Mouse (Mus musculus) layer of hippocampus, postnatal 25 days (tissue): Measurements from ENCODE around the gene Tnfrsf14. TPM values are rescaled to one million over a fixed set of nuclear protein-coding genes. Genes with fewer than 3 reads are reported as not detected.

ENCODE experiments used
- DNase-seq, 2 experiments: peaks; one replicate each; pipeline ENCODE4 v3.0.0; 2022; ENCODE audit warnings: mixed read lengths in 2 of 2, low spot score in 1 of 2; ENCODE audit errors: extremely low spot score in 1 of 2
- total RNA-seq, 2 experiments: library from RNA; stranded (reverse); gene quantifications; 2 replicates each; pipeline ENCODE4 v1.2.3; 2021

Gene Tnfrsf14
- total RNA-seq, 2 experiments from 2014 or later: 0.62 to 1.9 TPM

DNA sequence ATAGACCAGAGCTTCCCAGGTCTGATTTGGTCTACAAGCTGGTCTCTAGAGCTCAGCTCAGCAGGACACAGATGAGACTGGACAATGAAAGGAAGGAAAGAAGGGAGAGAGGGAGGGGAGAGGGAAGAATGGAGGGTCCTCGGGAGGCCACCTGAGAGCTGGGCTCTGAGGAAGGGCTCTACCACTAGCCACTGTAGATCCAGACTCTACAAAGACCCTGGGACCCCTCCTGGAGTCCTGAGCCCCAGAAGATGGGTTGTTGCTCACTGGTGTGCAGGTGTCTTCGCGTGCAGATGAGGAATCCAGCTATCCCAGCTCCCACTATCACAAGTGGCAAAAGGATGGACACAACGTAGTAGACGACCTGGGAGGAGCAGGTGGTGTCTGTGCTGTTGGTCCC, 5.4 kb downstream of the Tnfrsf14 start:
- DNase-seq: no peak

DNA sequence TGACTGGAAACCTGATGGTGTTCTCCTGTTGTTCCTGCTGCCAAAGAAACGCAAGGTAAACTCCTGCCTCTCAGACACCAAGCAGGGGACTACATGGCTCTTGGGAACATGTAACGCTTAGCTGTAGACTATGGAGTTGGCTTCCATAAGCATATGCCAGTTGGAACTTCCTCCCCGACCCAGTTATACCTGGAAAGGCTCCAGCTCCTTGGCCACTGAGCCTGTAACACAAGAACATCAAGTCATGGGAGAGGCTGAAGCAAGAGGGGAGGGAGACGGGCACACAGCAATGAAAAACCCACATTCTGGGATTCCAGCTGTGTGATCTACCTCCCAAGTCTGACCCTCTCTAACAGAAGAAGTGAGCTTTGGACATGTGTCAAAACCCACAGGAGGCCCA, 6.1 kb downstream of the Tnfrsf14 start:
- no peak for DNase-seq

DNA sequence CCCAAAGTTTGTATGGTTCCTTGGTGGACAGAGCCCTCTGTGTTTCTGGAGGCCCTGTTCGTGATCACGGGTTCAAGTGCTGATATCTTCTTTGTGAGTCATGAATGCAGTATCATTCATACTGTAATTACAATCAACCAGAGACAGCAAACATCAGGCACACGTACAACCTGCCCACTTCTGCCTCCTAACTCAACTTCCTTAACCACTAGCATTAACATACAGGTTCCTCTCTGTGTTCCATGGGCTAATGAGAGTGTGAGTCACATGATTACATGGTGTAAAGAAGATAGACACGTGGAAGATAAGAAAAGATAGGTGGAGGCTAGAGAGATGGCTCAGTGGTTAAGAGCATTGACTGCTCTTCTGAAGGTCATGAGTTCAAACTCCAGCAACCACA, 11.7 kb downstream of the Tnfrsf14 start:
- no peak for DNase-seq

DNA sequence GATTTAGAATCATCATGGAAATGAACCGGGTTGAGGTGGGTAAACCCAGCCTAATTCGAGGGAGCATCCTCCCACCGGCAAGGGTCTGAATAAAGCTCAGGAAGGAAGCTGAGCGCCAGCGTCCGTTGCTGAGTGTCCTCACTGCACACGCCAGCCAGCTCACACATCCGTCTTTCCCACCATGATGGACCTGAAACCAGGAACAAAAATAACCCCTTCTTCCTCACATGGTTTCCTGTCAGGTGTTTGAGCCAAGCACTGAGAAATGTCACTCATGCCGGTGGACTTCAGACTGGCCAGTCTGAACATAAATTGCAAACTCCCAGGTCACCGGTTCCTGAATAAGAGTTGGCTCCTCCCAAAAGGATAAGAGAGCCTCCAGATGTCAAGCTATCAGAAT, 13.1 kb downstream of the Tnfrsf14 start:
- no peak for DNase-seq

DNA sequence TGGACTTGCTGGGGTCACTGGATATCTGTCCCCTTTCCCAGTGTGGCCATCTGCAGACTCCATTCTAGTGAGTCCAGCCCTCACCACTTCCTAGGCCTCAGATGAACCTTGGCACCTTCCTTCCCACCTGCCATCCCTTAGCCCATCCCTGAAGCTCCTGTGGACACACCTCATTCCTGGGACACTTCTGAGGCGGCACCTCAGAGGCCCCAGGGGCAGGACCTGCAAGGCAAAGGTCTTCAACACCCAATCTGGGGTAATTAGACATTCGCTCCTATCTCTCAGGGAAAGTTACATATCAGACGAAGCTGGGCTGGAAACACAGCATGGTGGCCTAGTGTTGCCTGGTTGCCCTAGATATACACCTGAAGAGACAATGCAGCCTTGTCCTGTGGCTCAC, 13.7 kb downstream of the Tnfrsf14 start:
- DNase-seq: no peak

DNA sequence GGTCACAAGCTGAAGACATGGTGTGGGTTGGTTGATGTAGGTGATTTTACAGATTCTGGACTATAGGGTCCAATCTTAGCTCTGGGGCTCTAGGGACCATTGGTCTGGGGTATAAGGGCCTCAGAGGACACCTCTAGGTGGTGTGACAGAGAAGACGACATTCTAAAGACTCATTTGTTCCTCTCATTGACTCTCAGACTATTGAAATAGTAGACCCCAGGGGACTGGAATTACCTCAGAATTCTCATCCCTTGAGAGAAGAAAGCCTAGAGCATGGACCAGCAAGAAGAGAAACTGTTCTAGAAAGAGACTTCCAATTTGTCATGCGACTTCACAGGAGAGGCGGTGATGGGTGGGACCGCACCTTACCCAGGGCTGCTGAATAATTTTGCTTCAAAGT, 14.1 kb downstream of the Tnfrsf14 start:
- no peak for DNase-seq

DNA sequence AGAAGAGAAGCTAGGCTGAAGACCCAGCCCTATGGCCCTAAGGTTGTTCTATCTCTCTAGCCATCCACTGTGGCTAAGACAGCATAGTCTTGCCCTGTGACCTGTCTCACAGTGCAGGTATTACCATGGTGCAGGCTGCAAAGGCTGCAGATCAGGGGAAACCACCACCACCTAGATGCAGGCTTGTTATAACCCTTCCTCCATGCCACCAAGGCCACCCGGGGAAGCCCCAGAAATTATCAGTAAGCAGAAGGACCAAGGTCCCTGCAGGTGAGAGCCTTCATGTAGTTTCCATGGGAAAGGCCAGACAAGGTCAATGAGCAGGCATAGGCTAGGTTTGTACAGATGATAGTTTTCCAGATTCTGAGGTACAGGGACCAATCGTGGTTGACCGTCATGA, 14.5 kb downstream of the Tnfrsf14 start:
- no peak for DNase-seq

DNA sequence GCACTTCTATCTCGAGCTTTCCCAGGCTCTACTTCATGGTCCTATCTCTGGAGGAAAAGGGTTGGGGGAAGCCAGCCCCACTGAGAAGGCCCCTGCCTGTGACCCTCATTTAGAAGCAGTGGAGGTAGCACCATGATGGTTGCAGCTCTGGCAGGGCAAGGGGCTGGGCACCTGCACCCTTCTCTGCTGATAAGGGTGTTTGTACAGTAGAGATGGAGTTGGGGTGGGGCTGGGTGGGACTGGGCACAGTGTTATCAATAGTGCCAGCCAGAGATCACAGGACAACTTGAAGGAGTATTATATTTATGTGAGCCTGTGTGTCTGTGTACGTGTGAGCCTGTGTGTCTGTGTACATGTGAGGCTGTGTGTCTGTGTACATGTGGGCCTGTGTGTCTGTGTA, 16.7 kb downstream of the Tnfrsf14 start:
- no peak for DNase-seq

DNA sequence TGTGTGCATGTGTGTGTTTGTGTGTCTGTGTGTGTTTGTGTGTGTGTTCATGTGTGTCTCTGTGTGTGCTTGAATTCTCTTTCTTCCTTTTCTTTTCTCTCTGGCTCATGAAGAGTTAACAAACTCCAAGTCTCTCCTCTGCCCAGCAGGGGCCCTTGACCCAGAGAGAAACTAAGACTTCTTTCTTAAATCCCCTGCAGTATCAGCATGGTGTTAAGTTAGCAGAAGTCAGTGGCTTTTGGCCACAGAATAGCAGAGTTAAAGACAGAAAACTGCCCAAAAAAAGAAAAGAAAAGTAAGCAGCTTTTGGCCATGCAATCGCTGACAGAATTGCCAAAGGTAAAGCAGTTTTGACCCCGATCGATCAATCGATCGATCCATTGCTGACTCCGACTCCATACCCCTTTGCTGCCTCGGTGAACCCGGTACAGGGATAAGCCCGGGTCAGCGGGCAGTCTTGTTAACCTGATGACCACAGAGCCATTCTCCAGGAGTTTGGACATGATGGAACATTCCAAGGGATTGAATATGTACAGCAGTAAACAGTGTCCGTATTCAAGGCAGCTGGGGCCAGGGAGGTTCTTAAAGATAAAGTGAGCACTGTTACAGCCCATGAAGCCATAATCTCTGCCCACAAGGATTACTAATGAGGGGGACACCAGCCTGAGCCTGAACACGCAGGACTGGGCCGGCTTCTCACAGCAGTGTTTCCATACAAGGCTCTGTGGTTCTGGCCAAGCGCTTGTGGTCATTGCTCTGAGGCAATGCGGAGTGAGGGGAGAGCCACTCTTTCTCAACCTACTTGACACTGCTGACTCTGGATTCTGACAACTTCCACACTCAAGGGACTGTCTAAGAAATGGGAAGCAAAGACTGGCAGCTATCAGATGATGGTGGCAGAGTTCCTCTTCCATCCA, 17.5 kb downstream of the Tnfrsf14 start:
- no peak for DNase-seq

DNA sequence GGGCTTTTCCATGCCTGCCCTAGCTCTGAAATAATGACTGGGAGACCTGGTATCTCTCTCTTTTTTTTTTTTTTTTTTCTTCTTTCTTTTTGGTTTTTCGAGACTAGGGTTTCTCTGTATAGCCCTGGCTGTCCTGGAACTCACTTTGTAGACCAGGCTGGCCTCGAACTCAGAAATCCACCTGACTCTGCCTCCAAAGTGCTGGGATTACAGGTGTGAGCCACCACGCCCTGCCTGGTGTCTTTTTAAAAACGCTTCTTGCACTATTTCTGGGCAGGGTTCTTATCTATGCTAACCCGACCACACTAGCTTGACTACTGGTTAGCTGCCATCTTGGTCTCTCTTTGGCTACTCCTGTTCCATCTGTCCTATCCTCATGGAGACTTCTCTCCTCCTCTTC, 19.9 kb downstream of the Tnfrsf14 start:
- no peak for DNase-seq

DNA sequence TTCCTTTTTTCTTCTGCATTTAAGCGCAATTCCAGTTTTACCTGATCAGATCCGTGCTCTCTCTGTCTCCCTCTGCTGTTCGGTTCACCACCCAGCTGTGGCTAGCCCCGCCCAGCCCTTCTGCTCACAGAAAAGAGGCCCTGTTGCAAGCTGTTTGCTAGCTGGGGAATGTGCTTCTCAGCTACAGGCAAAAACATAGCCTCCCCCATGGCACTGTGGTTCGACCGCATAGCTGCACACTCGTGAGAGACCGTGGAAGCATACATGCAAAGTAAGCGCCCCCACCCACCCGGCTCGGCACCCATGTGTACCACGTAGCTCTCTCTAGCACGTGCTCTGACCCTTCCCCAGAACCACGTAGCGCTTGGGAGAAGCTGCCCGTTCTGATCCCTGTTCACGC, 20.5 kb downstream of the Tnfrsf14 start:
- peak; percentile 37 to 70 for DNase-seq

DNA sequence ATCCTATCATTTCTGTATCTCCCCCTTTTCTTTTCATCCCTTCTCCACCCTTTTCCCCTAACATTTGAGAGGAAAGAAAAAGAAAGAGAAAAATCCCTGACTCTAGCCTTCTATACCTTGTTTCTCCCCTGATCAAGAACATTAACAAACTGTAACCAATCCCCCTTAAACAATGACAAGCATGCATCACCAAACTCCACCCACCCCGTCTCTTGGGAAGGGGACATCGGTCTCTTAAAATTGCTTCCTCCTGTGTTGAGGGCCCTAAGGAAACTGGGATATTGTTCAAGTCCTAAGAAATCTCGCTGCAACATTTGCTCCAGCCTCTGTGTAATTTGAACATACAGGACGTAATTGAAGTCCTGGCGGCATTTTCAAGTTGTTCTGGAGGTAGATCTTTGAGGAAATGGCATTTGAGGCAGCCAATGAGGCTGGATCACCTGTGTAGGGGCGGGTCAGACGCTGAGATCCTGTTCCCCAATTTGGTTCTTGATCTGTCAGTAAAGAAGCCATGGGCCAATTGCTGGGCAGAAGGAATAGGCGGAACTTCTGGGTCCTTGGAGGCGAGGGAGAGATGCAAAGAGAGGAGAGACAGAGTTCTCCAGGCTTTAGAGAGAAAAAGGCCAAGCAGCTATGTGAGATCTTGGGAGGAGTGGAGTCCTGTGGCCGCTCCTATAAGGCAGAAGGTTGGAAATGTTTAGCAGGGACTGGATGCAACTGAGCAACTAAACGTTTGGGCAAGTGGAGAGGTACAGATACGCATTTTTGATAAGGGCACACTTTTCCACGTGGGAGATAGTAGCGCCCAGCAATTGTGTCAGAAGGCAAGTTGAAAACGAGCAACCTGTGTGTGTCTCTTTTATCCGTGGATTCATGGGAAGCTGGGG, 23.9 kb downstream of the Tnfrsf14 start:
- DNase-seq: peak in 1 of 2 experiments; percentile 45

DNA sequence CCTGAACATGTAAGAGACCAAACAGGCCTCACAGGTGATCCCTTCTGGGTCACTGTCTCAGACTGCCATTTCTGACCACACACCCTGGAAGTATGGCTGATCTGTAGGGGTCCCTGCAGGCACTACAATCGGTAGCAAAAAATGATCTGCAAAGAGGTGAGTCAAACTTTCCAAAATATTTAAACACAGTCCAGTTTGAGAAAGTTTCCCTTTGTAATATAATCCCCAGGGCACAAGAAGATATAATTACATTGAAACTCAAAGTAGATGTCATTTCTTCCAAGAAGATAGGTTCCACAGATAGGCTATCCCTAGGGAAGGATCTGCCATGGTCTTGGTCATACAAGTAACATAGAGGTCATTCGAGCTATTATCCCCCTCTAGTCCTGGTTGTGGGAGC, 26.0 kb downstream of the Tnfrsf14 start:
- DNase-seq: no peak

DNA sequence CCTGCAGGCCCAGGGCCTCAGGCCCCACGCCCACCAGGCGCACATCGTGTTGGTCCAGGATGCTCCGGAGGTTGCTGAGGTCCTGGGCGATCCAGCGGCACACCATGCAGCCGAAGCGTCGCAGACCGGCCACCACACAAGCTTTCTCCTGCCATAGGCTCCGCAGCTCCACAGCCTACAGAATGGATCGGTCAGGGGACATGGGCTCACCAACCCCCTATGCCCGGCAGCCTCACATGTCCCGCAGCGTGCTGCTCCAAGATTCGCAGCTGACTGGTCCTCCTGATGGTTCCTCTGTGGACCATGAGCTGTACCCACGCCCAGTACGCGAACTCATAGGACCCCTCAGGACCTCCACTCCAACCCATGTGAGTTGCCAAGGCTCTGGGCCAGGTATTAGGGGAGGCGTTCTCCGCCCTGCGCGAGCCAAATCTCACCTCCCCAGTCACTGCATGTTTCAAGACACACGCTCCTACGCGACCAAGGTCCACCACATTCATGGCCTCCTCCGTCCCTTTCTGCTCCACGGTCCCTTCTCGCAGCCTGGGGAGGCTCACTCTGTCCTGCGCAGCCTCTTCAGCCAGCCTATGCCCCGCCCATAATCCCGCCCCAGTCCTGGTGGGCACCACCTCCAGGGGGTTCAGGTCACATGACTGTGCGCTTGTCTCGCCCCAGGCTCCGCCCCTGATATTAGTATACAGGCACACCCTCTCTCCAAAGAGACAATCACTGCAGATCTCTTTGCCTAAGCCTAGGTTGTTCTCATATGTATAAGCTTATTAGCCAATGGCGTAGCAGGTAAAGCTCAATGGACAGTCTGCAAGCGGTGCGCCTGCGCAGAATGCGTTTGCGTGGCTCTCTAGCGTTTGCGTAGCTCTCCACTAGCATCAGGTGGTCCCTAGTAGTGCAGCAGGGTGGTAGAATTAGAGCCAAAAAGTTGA, 29.6 kb downstream of the Tnfrsf14 start, which contains the start of gene Fam213b:
Fam213b (minus strand) TSS at position 630 of the 941 bp plus-strand sequence.
- DNase-seq: peak; percentile 40 to 49

DNA sequence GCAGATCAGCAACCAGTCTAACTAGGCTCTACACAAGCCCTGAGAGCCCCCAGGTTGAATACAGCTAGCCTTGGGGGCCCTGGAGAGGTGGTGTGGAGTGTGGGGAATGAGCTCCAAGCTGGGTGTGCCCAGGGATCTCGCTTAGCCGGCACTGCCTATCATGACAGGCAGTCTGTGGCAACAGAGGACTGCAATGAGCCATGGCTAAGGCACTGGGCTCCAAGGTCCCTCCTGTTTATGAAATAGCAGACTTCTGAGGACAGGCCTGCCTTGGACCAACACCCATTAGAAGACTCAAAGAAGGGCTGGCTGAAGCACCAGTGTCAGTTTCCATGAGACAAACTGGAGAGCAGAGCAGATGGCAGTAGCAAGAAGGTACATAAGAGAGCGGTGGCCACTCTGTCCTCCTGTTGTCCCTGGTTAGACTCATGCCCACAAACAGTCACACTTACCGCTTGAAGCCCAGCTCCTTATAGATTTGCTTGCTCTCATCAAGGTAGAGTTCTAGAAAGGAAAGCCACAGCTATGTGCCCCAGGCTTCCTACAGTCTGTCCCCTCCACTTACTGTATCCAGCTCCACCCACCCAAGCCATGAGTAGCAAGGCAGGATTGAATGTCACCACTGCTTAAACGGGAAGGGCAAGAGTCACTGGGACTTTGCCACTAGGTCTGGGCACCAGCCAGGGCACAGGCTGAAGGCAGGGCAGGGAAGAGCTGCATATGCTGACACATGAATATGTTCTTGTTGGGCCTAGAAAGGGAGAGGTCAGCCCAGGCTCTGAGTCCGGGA, 30.5 kb downstream of the Tnfrsf14 start:
- no peak for DNase-seq

DNA sequence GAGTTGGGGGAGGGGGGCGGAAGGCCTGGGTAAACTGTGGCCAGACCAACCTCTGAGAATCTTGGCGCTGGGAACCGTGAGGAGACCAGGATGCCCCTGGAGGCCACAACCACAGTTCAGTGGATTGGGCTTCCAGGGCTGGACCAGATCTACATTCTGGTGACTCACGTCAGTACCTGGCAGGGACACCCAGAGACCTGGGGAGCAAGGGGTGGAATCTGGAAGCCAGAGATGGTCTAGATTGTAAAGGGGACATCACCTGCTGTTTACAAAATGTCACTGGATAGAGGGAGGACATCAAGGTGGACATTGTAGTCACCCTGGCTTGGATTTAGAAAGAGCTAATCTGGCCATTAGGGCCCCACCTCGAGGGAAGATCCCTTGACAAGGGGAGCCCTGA, 32.8 kb downstream of the Tnfrsf14 start:
- DNase-seq: no peak

DNA sequence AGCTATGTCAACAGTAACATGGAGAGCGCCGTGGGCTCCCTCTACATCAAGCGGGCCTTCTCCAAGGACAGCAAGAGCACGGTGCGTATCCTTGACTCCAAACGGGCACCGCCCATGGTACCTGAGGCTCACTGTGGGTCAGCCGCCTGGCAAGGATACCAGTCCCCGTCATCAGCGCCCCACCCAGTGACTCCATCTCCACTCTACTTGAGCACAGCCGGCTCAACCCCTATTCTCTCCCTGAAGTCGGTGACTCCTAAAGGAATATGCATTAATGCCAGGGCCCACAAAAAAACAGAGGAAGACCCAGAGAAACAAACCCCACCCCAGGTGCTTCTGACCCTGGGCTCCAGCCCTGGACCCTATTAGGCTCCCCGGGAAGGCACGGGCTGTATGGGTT, 37.5 kb downstream of the Tnfrsf14 start:
- DNase-seq: no peak

DNA sequence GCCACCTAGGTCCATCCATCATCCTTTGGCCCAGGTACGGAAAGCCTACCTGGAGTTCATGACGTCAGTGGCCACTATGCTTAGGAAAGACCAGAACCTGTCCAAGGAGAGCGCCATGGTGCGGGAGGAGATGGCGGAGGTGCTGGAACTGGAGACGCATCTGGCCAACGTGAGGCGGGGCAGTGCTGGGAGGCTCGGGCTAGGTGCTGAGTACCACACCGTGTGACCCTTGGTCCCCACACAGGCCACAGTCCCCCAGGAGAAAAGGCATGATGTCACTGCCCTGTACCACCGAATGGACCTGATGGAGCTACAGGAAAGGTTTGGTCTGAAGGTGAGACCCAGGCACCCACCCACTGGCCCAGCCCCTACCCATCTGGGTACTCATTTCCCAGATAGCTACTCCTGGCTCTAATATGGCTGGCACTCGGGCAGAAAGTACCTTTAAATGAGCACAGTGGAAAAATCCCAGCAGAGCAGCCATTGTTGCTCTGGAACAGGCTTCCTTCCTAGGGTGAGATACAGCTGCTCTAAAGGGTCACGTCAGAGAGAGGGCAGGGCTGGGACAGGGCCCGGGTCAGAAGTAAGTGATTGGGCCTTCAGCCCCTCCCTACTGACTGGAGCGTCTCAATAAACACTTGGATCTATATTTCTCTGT, 40.6 kb downstream of the Tnfrsf14 start:
- no peak for DNase-seq
